Mouse (Mus musculus) brain, embryonic 14.5 days (tissue): ENCODE measurements around the gene Ccnb2. TPM values are rescaled to one million over a fixed set of nuclear protein-coding genes. Genes with fewer than 3 reads are reported as not detected.

ENCODE experiments used
- DNase-seq: peaks from one replicate; pipeline ENCODE4 v3.0.0-alpha.2; 2011; ENCODE audit warnings: low read depth
- CTCF ChIP-seq: fragments of 200-500 bp; IDR thresholded peaks from 2 replicates; pipeline ENCODE4 v1.5.1; 2012; ENCODE audit warnings: inconsistent platforms, mild to moderate bottlenecking, moderate library complexity, borderline replicate concordance; ENCODE audit not compliant: insufficient read depth, insufficient read length; ENCODE audit errors: extremely low read depth
- POLR2A ChIP-seq: fragments of 200-500 bp; IDR thresholded peaks from 2 replicates; pipeline ENCODE4 v1.6.1; 2012; ENCODE audit warnings: mild to moderate bottlenecking, inconsistent platforms, borderline replicate concordance; ENCODE audit not compliant: poor library complexity, insufficient read depth, insufficient read length, severe bottlenecking; ENCODE audit errors: extremely low read depth
- polyA plus RNA-seq: library from polyadenylated mRNA; depleted of rRNA; stranded (reverse); fragments of >200 nt; gene quantifications from 2 replicates; pipeline ENCODE4 v1.2.3, GENCODE M21; 2012

The Ccnb2 gene
- polyA plus RNA-seq, 1 experiment = 28.6 TPM

GRCm38 (mm10) chr9:70395617-70396016, 25.7 kb downstream of the Ccnb2 start:
- TF ChIP-seq CTCF (peak; percentile 30; the same call in 1 of the 2 replicates), POLR2A (no peak)
- peak; percentile 7 for DNase-seq

GRCm38 (mm10) chr9:70392563-70392907, 28.8 kb downstream of the Ccnb2 start:
- DNase-seq = peak; percentile 88
- TF ChIP-seq CTCF (peak; percentile 71; the same call in 1 of the 2 replicates), POLR2A (no peak)

GRCm38 (mm10) chr9:70391660-70392562, 29.4 kb downstream of the Ccnb2 start:
- TF ChIP-seq CTCF (no peak), POLR2A (no peak)
- DNase-seq = no peak

GRCm38 (mm10) chr9:70391042-70391441, 30.3 kb downstream of the Ccnb2 start:
- TF ChIP-seq POLR2A = no peak
- no peak for TF ChIP-seq CTCF
- DNase-seq = no peak

GRCm38 (mm10) chr9:70389548-70389947, 31.8 kb downstream of the Ccnb2 start:
- no peak for DNase-seq
- TF ChIP-seq CTCF (no peak), POLR2A (no peak)

- TF ChIP-seq CTCF = no peak
- no peak for TF ChIP-seq POLR2A
- peak; percentile 42 for DNase-seq
Measured at GRCm38 (mm10) chr9:70387410-70388119, 33.8 kb downstream of the Ccnb2 start.

- TF ChIP-seq POLR2A (no peak), CTCF (no peak)
- DNase-seq = no peak
Measured at GRCm38 (mm10) chr9:70384958-70385728, 36.2 kb downstream of the Ccnb2 start.

- no peak for DNase-seq
- TF ChIP-seq POLR2A (no peak), CTCF (no peak)
Measured at GRCm38 (mm10) chr9:70384494-70384893, 36.9 kb downstream of the Ccnb2 start.

- TF ChIP-seq CTCF = no peak
- no peak for TF ChIP-seq POLR2A
- DNase-seq = no peak
Measured at GRCm38 (mm10) chr9:70383750-70384149, 37.6 kb downstream of the Ccnb2 start.

GRCm38 (mm10) chr9:70382091-70382490, 39.3 kb downstream of the Ccnb2 start:
- no peak for DNase-seq
- TF ChIP-seq CTCF = no peak
- no peak for TF ChIP-seq POLR2A
